Mouse (Mus musculus) G1E (cell line): ENCODE measurements around the gene Gm49366. TPM values are rescaled to one million over a fixed set of nuclear protein-coding genes. Genes with fewer than 3 reads are reported as not detected.
"Not testable (repeated sequence)": the region's sequence is repeated elsewhere in the genome, so short reads cannot be mapped to it uniquely, and the experiment has no call there.

Experiments
- ATAC-seq: 2 replicates; pipeline ENCODE4 v1.8.0; 2016; ENCODE audit warnings: mild to moderate bottlenecking; ENCODE audit not compliant: insufficient number of reproducible peaks, poor library complexity, low FRiP score, severe bottlenecking; ENCODE audit errors: extremely low read depth
- DNase-seq: peaks from one replicate; pipeline ENCODE4 v3.0.0; 2012; ENCODE audit warnings: low spot score
- H3K27me3 ChIP-seq: 2 replicates; pipeline ENCODE4 v1.6.1; 2012; ENCODE audit warnings: mild to moderate bottlenecking, low read length, inconsistent platforms; ENCODE audit not compliant: insufficient read depth
- H3K36me3 ChIP-seq: replicated peaks from 2 replicates; pipeline ENCODE3; 2012; ENCODE audit warnings: mild to moderate bottlenecking, inconsistent platforms
- H3K4me1 ChIP-seq: 2 replicates; pipeline ENCODE4 v1.6.1; 2012; ENCODE audit warnings: low read depth, low read length, inconsistent platforms, mixed read lengths; ENCODE audit not compliant: insufficient read depth
- H3K4me3 ChIP-seq: 2 replicates; pipeline ENCODE4 v1.5.1; 2012; ENCODE audit warnings: low read depth, mild to moderate bottlenecking, inconsistent platforms, low read length, moderate library complexity, mixed read lengths
- H3K9me3 ChIP-seq: replicated peaks from 2 replicates; pipeline ENCODE4 v1.6.1; 2012; ENCODE audit warnings: inconsistent platforms
- CTCF ChIP-seq: IDR thresholded peaks from 2 replicates; pipeline ENCODE4 v1.5.1; 2012; ENCODE audit warnings: low read depth, low read length, inconsistent platforms, mixed read lengths
- GATA1 ChIP-seq: IDR thresholded peaks from 2 replicates; pipeline ENCODE4 v1.6.1; 2012; ENCODE audit warnings: borderline replicate concordance, low read length, inconsistent platforms, mixed read lengths
- GATA2 ChIP-seq: IDR thresholded peaks from 2 replicates; pipeline ENCODE4 v1.6.1; 2012; ENCODE audit warnings: low read depth, low read length, inconsistent platforms, borderline replicate concordance
- POLR2AphosphoS5 ChIP-seq: IDR thresholded peaks from 2 replicates; pipeline ENCODE4 v1.6.1; 2012; ENCODE audit warnings: low read depth, low read length, inconsistent platforms; ENCODE audit not compliant: insufficient replicate concordance
- TAL1 ChIP-seq: conservative IDR thresholded peaks from 2 replicates; pipeline ENCODE4 v1.6.1; 2012; ENCODE audit warnings: low read depth, low read length, inconsistent platforms, mixed read lengths
- polyA plus RNA-seq: library from polyadenylated mRNA; stranded (reverse); fragments of >175 nt; gene quantifications from 2 replicates; pipeline ENCODE4 v1.2.3, GENCODE M21; 2012
- total RNA-seq, 2 experiments: library from RNA; stranded (forward) in 1 of 2; stranded (reverse) in 1 of 2; fragments of 200-1000 nt in 1 of 2; fragments of >200 nt in 1 of 2; fragmentation: Nextera tagmentation in 1 of 2; gene quantifications; 2 replicates each; pipeline ENCODE4 v1.2.3; 2014 to 2017

Gene Gm49366
- total and polyA plus RNA-seq, 3 experiments = not detected

DNA sequence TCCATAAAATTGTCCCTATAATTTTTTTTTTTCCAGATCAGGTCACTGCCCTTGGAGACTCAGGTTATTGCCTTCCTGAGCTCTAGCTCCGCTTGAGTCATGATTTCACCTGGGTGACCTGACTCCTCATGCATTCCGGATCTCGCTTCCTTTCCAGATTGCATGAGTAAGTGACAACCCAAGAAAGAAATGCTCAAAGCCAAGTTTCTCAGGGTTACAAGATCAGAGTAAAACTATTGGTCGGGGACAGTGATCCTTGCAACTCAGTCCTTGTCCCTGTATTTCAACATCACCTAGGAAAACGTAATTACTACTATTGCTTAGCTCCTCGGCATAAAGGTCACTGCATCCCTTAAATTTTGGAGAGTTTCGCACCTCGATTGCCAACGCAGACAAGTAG lies 30.3 kb downstream of the Gm49366 start, which contains the start of gene Acot5:
Gene Acot5 (plus strand): TSS at position 340 of the 400 bp plus-strand sequence.
- ATAC-seq (no peak), DNase-seq (no peak)
- TF ChIP-seq TAL1 = no peak
- TF ChIP-seq POLR2AphosphoS5 = no peak
- TF ChIP-seq CTCF = no peak
- no peak for TF ChIP-seq GATA2
- TF ChIP-seq GATA1 = no peak
- Histone ChIP-seq H3K4me1 (no peaks in the 10 kb centered on the region), H3K4me3 (no peak within 1 kb of the TSS), H3K36me3 (no peaks in the 10 kb centered on the region), H3K9me3 (no peaks in the 10 kb centered on the region), H3K27me3 (peaks cover 33% of the 10 kb centered on the region)

DNA sequence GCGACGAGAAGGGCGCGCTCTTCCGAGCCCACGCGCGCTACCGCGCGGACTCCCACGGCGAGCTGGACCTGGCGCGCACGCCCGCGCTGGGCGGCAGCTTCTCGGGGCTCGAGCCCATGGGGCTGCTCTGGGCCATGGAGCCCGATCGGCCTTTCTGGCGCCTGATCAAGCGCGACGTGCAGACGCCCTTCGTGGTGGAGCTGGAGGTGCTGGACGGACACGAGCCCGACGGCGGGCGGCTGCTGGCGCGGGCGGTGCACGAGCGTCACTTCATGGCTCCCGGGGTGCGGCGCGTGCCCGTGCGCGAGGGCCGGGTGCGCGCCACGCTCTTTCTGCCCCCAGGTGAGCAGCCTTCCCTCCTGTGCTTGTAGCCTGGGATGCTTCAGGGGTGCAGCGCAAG lies 30.8 kb downstream of the Gm49366 start:
- H3K4me1 ChIP-seq, H3K9me3 ChIP-seq, H3K4me3 ChIP-seq, ATAC-seq, DNase-seq, H3K36me3 ChIP-seq: not testable (repeated sequence)
- H3K27me3 ChIP-seq = peaks cover 32% of the 10 kb centered on the region

DNA sequence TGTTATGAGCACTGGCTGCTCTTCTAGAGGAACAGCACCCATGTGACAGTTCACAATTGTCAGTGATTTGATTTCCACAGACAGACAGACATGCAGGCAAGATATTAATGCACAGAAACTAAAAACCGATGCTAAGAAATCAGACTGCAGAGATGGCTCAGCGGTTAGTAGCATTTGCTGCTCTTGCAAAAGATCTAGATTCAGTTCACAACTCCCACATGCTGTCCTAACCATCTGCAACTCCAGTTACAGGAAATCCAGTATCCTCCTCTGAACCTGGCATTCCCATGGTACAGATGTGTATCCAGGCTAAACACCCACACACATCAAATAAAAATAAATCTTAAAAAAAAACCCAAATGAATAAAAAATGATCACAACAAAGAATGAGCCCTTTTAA lies 33.0 kb downstream of the Gm49366 start:
- H3K27me3 ChIP-seq = peaks cover 35% of the 10 kb centered on the region
- no peak overlapping the region for H3K4me3 ChIP-seq
- H3K9me3 ChIP-seq = no peaks in the 10 kb centered on the region
- no peaks in the 10 kb centered on the region for H3K36me3 ChIP-seq
- TF ChIP-seq GATA1 (no peak), POLR2AphosphoS5 (no peak), TAL1 (no peak), CTCF (no peak), GATA2 (no peak)
- H3K4me1 ChIP-seq = no peaks in the 10 kb centered on the region
- DNase-seq (no peak), ATAC-seq (no peak)

DNA sequence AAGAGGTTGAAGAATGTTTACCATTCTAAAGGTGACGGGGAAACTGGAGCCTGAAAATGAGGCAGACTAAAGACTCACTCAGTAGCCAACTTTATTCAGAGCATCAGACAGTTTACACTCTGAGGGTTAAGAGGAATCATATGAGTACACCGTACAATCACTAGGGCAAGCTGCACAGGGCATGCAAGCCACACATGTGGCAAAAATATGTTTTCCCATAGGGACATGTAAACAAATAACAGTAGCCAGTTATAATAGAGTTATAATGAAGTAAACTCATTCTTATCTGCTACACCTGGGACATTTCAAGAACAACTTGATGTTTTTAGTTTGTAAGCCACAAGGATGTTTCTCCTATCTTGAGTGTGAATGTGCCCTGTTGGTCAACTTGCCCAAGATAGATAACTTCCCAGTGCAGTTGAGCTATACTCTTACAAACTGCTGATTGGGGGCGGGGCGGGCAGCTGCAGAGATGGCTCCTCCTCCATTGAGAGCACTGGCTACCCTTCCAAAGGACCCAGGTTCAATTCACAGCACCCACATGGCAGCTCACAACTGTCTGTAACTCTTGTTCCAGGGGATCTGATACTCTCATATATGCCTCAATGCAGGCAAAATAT lies 38.7 kb downstream of the Gm49366 start:
- TF ChIP-seq TAL1 = no peak
- TF ChIP-seq GATA1 = no peak
- no peak for TF ChIP-seq GATA2
- no peak for TF ChIP-seq POLR2AphosphoS5
- no peak for TF ChIP-seq CTCF
- H3K4me3 ChIP-seq = no peak overlapping the region
- DNase-seq = no peak
- peaks cover 4% of the 10 kb centered on the region; the same call in 1 of the 2 replicates for H3K4me1 ChIP-seq
- no peak for ATAC-seq
- no peaks in the 10 kb centered on the region for H3K9me3 ChIP-seq
- peaks cover 21% of the 10 kb centered on the region for H3K27me3 ChIP-seq
- H3K36me3 ChIP-seq = no peaks in the 10 kb centered on the region

DNA sequence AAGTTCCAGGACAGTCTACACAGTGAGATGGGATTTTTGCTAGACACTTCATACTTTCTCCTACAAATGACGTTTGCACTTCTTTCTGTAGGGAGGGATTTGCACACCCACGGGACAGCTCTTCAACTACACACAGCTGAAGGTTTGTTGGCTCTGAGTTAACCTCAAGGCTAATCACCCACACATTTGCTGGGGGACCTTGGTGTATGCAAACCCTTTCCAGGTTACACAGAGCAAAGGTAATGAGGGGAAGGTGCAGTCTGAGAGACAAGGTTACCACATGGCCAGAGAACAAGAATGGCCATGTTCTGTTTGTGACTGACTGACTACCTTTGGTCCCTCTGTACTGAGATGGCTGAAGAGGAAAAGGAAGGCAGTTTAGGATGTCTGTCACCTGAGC lies 45.1 kb downstream of the Gm49366 start:
- Histone ChIP-seq H3K4me1 (peaks cover 4% of the 10 kb centered on the region; the same call in 1 of the 2 replicates), H3K27me3 (peaks cover 12% of the 10 kb centered on the region), H3K4me3 (no peak overlapping the region), H3K36me3 (no peaks in the 10 kb centered on the region), H3K9me3 (no peaks in the 10 kb centered on the region)
- TF ChIP-seq GATA1 (no peak), POLR2AphosphoS5 (no peak), TAL1 (no peak), CTCF (no peak), GATA2 (no peak)
- DNase-seq (no peak), ATAC-seq (no peak)

DNA sequence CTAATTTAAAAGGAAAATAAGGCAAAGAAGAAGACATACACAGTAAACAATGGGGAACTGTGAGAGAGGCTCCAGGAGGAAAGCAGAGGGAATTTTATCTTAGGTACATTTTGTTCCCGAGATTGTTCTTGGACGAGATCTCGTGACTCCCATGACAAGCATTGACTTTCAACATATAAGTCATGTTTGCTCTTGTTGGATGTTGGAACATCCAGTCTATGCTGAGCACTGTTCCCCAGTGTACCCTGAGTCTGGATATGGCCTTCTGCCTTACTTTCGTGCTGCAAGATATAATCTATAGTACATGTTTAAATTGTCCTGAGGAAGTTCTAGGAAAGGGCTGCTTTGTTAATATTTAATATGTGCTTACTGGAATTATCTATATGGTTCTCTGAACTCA lies 45.8 kb downstream of the Gm49366 start:
- Histone ChIP-seq H3K4me3 (no peak overlapping the region), H3K9me3 (no peaks in the 10 kb centered on the region), H3K36me3 (no peaks in the 10 kb centered on the region), H3K4me1 (peaks cover 4% of the 10 kb centered on the region; the same call in 1 of the 2 replicates), H3K27me3 (peaks cover 12% of the 10 kb centered on the region)
- DNase-seq = no peak
- no peak for ATAC-seq
- TF ChIP-seq POLR2AphosphoS5 = no peak
- TF ChIP-seq GATA2 = no peak
- no peak for TF ChIP-seq TAL1
- TF ChIP-seq GATA1 = no peak
- TF ChIP-seq CTCF = no peak

DNA sequence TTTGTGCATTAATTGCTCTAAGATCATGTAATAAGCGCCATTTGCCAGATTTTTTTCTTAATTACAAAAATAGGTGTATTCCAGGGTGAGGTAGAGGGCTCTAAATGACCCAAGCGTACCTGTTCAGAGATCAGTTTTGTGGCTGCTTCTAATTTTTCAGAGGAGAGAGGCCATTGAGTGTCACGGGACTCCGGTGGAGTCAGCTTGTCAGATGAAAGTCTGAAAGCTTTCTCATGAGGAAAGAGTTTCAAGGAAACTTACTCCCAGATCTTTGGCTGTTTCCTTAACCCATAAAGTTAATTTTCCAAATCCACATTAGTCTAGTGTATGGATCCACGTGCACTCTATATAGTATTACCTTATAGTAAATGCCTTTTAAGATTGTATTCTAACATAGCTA lies 55.9 kb downstream of the Gm49366 start:
- not testable (repeated sequence) for H3K4me3 ChIP-seq, H3K9me3 ChIP-seq, ATAC-seq, DNase-seq, H3K4me1 ChIP-seq, H3K36me3 ChIP-seq
- H3K27me3 ChIP-seq = peaks cover 12% of the 10 kb centered on the region
